Mouse (Mus musculus): ENCODE results near the gene Rngtt. TPM values are rescaled to one million over a fixed set of nuclear protein-coding genes. Genes with fewer than 3 reads are reported as not detected.

Rngtt gene
- polyA plus RNA-seq (2014; fragmentation: Nextera tagmentation; extraction: Ambion mirVana) = 22.6 and 24.0 TPM in 2 replicates

GRCm38 (mm10) chr4:33309764-33310757 lies at the start of gene Rngtt:
Gene Rngtt (plus strand): TSS chr4:33310311.
- H3K4me2 ChIP-seq (ENCODE audit: low read length) = peak within 1 kb of the TSS; percentile 79
- H3K4me1 ChIP-seq (replicated peaks; ENCODE audit: control insufficient read depth, insufficient read depth, low read length) = peaks cover 4% of the 10 kb centered on the region; the same call in 1 of the 2 replicates
- DNase-seq (ENCODE audit: low spot score) = peak; percentile 94
- H3K9me3 ChIP-seq (ENCODE audit: control insufficient read depth, low read length) = no peaks in the 10 kb centered on the region
- no peaks in the 10 kb centered on the region for H3K36me3 ChIP-seq (ENCODE audit: control insufficient read depth, insufficient read depth, low read length)
- no peaks in the 10 kb centered on the region for H3K27me3 ChIP-seq (replicated peaks; ENCODE audit: control insufficient read depth, insufficient read depth, low read length)
- 3% methylated on average over 59 of the region's 60 CpGs for WGBS
- ATAC-seq (replicated peaks; ENCODE audit: low FRiP score, low TSS enrichment, low read depth) = peak; percentile 94
- peak within 1 kb of the TSS; percentile 57; the same call in 1 of the 2 replicates for H3K27ac ChIP-seq (ENCODE audit: low read depth)
- peak within 1 kb of the TSS; percentile 75 for H3K4me3 ChIP-seq (ENCODE audit: low read depth, low read length)
- peak within 1 kb of the TSS; percentile 74 for H3K9ac ChIP-seq (ENCODE audit: low read length)

GRCm38 (mm10) chr4:33260311-33260710 lies 49.8 kb upstream of the Rngtt start:
- Histone ChIP-seq H3K4me2 (ENCODE audit: low read length) (no peak overlapping the region), H3K4me3 (ENCODE audit: low read depth, low read length) (no peak overlapping the region), H3K27me3 (replicated peaks; ENCODE audit: control insufficient read depth, insufficient read depth, low read length) (no peaks in the 10 kb centered on the region), H3K27ac (ENCODE audit: low read depth) (no peak overlapping the region), H3K9me3 (ENCODE audit: control insufficient read depth, low read length) (no peaks in the 10 kb centered on the region), H3K4me1 (replicated peaks; ENCODE audit: control insufficient read depth, insufficient read depth, low read length) (0 out of 2 replicates have a peak, but pooled peaks cover 2% of the 10 kb centered on the region), H3K9ac (ENCODE audit: low read length) (no peak overlapping the region), H3K36me3 (ENCODE audit: control insufficient read depth, insufficient read depth, low read length) (no peaks in the 10 kb centered on the region)
- DNase-seq (ENCODE audit: low spot score) = no peak
- ATAC-seq (replicated peaks; ENCODE audit: low FRiP score, low TSS enrichment, low read depth) = no peak

- Histone ChIP-seq H3K4me2 (ENCODE audit: low read length) (no peak overlapping the region), H3K9ac (ENCODE audit: low read length) (no peak overlapping the region), H3K27ac (ENCODE audit: low read depth) (no peak overlapping the region), H3K27me3 (replicated peaks; ENCODE audit: control insufficient read depth, insufficient read depth, low read length) (no peaks in the 10 kb centered on the region), H3K4me1 (replicated peaks; ENCODE audit: control insufficient read depth, insufficient read depth, low read length) (0 out of 2 replicates have a peak, but pooled peaks cover 2% of the 10 kb centered on the region), H3K9me3 (ENCODE audit: control insufficient read depth, low read length) (no peaks in the 10 kb centered on the region), H3K4me3 (ENCODE audit: low read depth, low read length) (no peak overlapping the region), H3K36me3 (ENCODE audit: control insufficient read depth, insufficient read depth, low read length) (no peaks in the 10 kb centered on the region)
- 50% methylated on average over 7 of the region's 7 CpGs for WGBS
- ATAC-seq (replicated peaks; ENCODE audit: low FRiP score, low TSS enrichment, low read depth) = peak; percentile 53; the same call in 1 of the 2 replicates
- peak; percentile 63 for DNase-seq (ENCODE audit: low spot score)
These were observed 48.8 kb upstream of the Rngtt start for GRCm38 (mm10) chr4:33261311-33261753.

GRCm38 (mm10) chr4:33262897-33263296 lies 47.2 kb upstream of the Rngtt start:
- ATAC-seq (replicated peaks; ENCODE audit: low FRiP score, low TSS enrichment, low read depth) (no peak), DNase-seq (ENCODE audit: low spot score) (no peak)
- Histone ChIP-seq H3K9me3 (ENCODE audit: control insufficient read depth, low read length) (no peaks in the 10 kb centered on the region), H3K4me1 (replicated peaks; ENCODE audit: control insufficient read depth, insufficient read depth, low read length) (0 out of 2 replicates have a peak, but pooled peaks cover 2% of the 10 kb centered on the region), H3K9ac (ENCODE audit: low read length) (no peak overlapping the region), H3K4me3 (ENCODE audit: low read depth, low read length) (no peak overlapping the region), H3K36me3 (ENCODE audit: control insufficient read depth, insufficient read depth, low read length) (no peaks in the 10 kb centered on the region), H3K4me2 (ENCODE audit: low read length) (no peak overlapping the region), H3K27me3 (replicated peaks; ENCODE audit: control insufficient read depth, insufficient read depth, low read length) (no peaks in the 10 kb centered on the region), H3K27ac (ENCODE audit: low read depth) (no peak overlapping the region)
- 93% methylated on average over 1 of the region's 1 CpGs for WGBS

- 80% methylated on average over 11 of the region's 11 CpGs for WGBS
These were observed 45.0 kb upstream of the Rngtt start for GRCm38 (mm10) chr4:33264979-33265726.

GRCm38 (mm10) chr4:33270386-33271314 lies 39.5 kb upstream of the Rngtt start:
- no peak overlapping the region for H3K9ac ChIP-seq (ENCODE audit: low read length)
- WGBS = 73% methylated on average over 11 of the region's 11 CpGs
- H3K9me3 ChIP-seq (ENCODE audit: control insufficient read depth, low read length) = no peaks in the 10 kb centered on the region
- no peak for DNase-seq (ENCODE audit: low spot score)
- no peaks in the 10 kb centered on the region for H3K36me3 ChIP-seq (ENCODE audit: control insufficient read depth, insufficient read depth, low read length)
- ATAC-seq (replicated peaks; ENCODE audit: low FRiP score, low TSS enrichment, low read depth) = no peak
- no peak overlapping the region for H3K4me3 ChIP-seq (ENCODE audit: low read depth, low read length)
- H3K4me1 ChIP-seq (replicated peaks; ENCODE audit: control insufficient read depth, insufficient read depth, low read length) = no peaks in the 10 kb centered on the region
- H3K27ac ChIP-seq (ENCODE audit: low read depth) = no peak overlapping the region
- H3K27me3 ChIP-seq (replicated peaks; ENCODE audit: control insufficient read depth, insufficient read depth, low read length) = no peaks in the 10 kb centered on the region
- no peak overlapping the region for H3K4me2 ChIP-seq (ENCODE audit: low read length)

More at GRCm38 (mm10) chr4:33264979-33265726, 45.0 kb upstream of the Rngtt start:
- H3K36me3 ChIP-seq (ENCODE audit: control insufficient read depth, insufficient read depth, low read length) = no peaks in the 10 kb centered on the region
- DNase-seq (ENCODE audit: low spot score) (no peak), ATAC-seq (replicated peaks; ENCODE audit: low FRiP score, low TSS enrichment, low read depth) (no peak)
- H3K9ac ChIP-seq (ENCODE audit: low read length) = no peak overlapping the region
- H3K9me3 ChIP-seq (ENCODE audit: control insufficient read depth, low read length) = no peaks in the 10 kb centered on the region
- no peaks in the 10 kb centered on the region for H3K27me3 ChIP-seq (replicated peaks; ENCODE audit: control insufficient read depth, insufficient read depth, low read length)
- H3K4me2 ChIP-seq (ENCODE audit: low read length) = no peak overlapping the region
- H3K27ac ChIP-seq (ENCODE audit: low read depth) = no peak overlapping the region
- no peak overlapping the region for H3K4me3 ChIP-seq (ENCODE audit: low read depth, low read length)
- H3K4me1 ChIP-seq (replicated peaks; ENCODE audit: control insufficient read depth, insufficient read depth, low read length) = 0 out of 2 replicates have a peak, but pooled peaks cover 2% of the 10 kb centered on the region

- no peaks in the 10 kb centered on the region for H3K36me3 ChIP-seq (ENCODE audit: control insufficient read depth, insufficient read depth, low read length)
- WGBS = 65% methylated on average over 3 of the region's 3 CpGs
- no peak overlapping the region for H3K4me3 ChIP-seq (ENCODE audit: low read depth, low read length)
- ATAC-seq (replicated peaks; ENCODE audit: low FRiP score, low TSS enrichment, low read depth) = no peak
- H3K9me3 ChIP-seq (ENCODE audit: control insufficient read depth, low read length) = no peaks in the 10 kb centered on the region
- no peaks in the 10 kb centered on the region for H3K4me1 ChIP-seq (replicated peaks; ENCODE audit: control insufficient read depth, insufficient read depth, low read length)
- no peak for DNase-seq (ENCODE audit: low spot score)
- H3K27ac ChIP-seq (ENCODE audit: low read depth) = no peak overlapping the region
- H3K9ac ChIP-seq (ENCODE audit: low read length) = no peak overlapping the region
- no peak overlapping the region for H3K4me2 ChIP-seq (ENCODE audit: low read length)
- H3K27me3 ChIP-seq (replicated peaks; ENCODE audit: control insufficient read depth, insufficient read depth, low read length) = no peaks in the 10 kb centered on the region
These were observed 36.7 kb upstream of the Rngtt start for GRCm38 (mm10) chr4:33273437-33273836.
